Mouse (Mus musculus) MN1 (cell line): ENCODE data around the gene Rab39.
A peak's percentile ranks its signal among the peaks of the same experiment; 100 is the strongest.

Experiments used
- DNase-seq: peaks from one replicate; pipeline ENCODE4 v3.0.0-alpha.2; 2016; ENCODE audit warnings: low spot score

The Rab39 gene

GRCm38 (mm10) chr9:53705992-53706696 lies at the start of gene Rab39:
TSS of gene Rab39 (minus strand) at chr9:53706232.
- peak; percentile 89 for DNase-seq

GRCm38 (mm10) chr9:53754801-53755200 lies 48.8 kb upstream of the Rab39 start:
- DNase-seq: no peak

- DNase-seq: no peak
These were observed 44.9 kb upstream of the Rab39 start for GRCm38 (mm10) chr9:53750899-53751298.

- no peak for DNase-seq
These were observed 44.4 kb upstream of the Rab39 start for GRCm38 (mm10) chr9:53750411-53750810.

GRCm38 (mm10) chr9:53740829-53741404 lies 34.9 kb upstream of the Rab39 start:
- no peak for DNase-seq

- peak; percentile 63 for DNase-seq
These were observed 491 bp downstream of the Rab39 start for GRCm38 (mm10) chr9:53705491-53705991.

- no peak for DNase-seq
These were observed 3.0 kb downstream of the Rab39 start for GRCm38 (mm10) chr9:53702991-53703390.

- no peak for DNase-seq
These were observed 5.5 kb downstream of the Rab39 start for GRCm38 (mm10) chr9:53700496-53700895.

GRCm38 (mm10) chr9:53695846-53696245 lies 10.2 kb downstream of the Rab39 start:
- no peak for DNase-seq

GRCm38 (mm10) chr9:53693718-53694117 lies 12.3 kb downstream of the Rab39 start:
- DNase-seq: no peak

- DNase-seq: no peak
These were observed 14.0 kb downstream of the Rab39 start for GRCm38 (mm10) chr9:53691745-53692670.

GRCm38 (mm10) chr9:53680851-53681250 lies 25.2 kb downstream of the Rab39 start:
- no peak for DNase-seq

GRCm38 (mm10) chr9:53676921-53677320 lies 29.1 kb downstream of the Rab39 start:
- no peak for DNase-seq

- DNase-seq: peak; percentile 69
These were observed 32.5 kb downstream of the Rab39 start for GRCm38 (mm10) chr9:53673571-53673970.

- DNase-seq: no peak
These were observed 36.3 kb downstream of the Rab39 start, which contains the start of gene Cul5 for GRCm38 (mm10) chr9:53669680-53670219. TSS of gene Cul5 (minus strand) at chr9:53670014.

GRCm38 (mm10) chr9:53667020-53667669 lies 38.9 kb downstream of the Rab39 start:
- peak; percentile 94 for DNase-seq

GRCm38 (mm10) chr9:53666665-53667019 lies 39.4 kb downstream of the Rab39 start:
- no peak for DNase-seq

- no peak for DNase-seq
These were observed 40.6 kb downstream of the Rab39 start for GRCm38 (mm10) chr9:53665428-53665827.

- no peak for DNase-seq
These were observed 41.2 kb downstream of the Rab39 start for GRCm38 (mm10) chr9:53664819-53665218.

GRCm38 (mm10) chr9:53634796-53635195 lies 71.2 kb downstream of the Rab39 start:
- DNase-seq: no peak
